Mouse (Mus musculus) gastrocnemius, postnatal 25 days (tissue): ENCODE results near the gene H2afy2. TPM values are rescaled to one million over a fixed set of nuclear protein-coding genes. Genes with fewer than 3 reads are reported as not detected.

Source experiments
- microRNA-seq, 2 experiments: library from miRNA; unstranded; fragments of <30 nt; microRNA quantifications; one replicate each; pipeline ENCODE4 v1.2.0; 2021; ENCODE audit warnings: borderline replicate concordance in 2 of 2
- total RNA-seq, 2 experiments: library from RNA; stranded (reverse); gene quantifications; 1 replicate in 1 of 2; 2 replicates in 1 of 2; pipeline ENCODE4 v1.2.3; 2021

The H2afy2 gene
- total RNA-seq, 2 experiments from 2014 or later: 0.72 to 0.92 TPM

Small RNA genes within 50 kb of the gene (microRNA-seq; reads per million reads assigned to microRNA genes)
- 0 reads per million in 2 experiments for gene Mir5108

Other genes with a start within 250 kb of the H2afy2 start
- not detected for gene Npffr1, start 188.7 kb downstream of the H2afy2 start, total RNA-seq
- gene Ppa1, start 135.6 kb downstream of the H2afy2 start, total RNA-seq: 10 to 100 TPM; 46.7 to 51.8 TPM
- 100 to 1,000 TPM in 1 of 2 experiments, 10 to 100 TPM in 1; 99.2 to 113 TPM for gene Sar1a, start 103.8 kb downstream of the H2afy2 start, total RNA-seq
- 10 to 100 TPM; 10.6 to 12.9 TPM for gene Tysnd1, start 88.6 kb downstream of the H2afy2 start, total RNA-seq
- gene Aifm2, start 68.9 kb downstream of the H2afy2 start, total RNA-seq: 10 to 100 TPM; 13.5 to 19.4 TPM
- gene Col13a1, start 195.0 kb upstream of the H2afy2 start, total RNA-seq: 1 to 10 TPM; 1.0 to 1.4 TPM